Mouse (Mus musculus) fat pad, adult 2 months (tissue): Measurements from ENCODE around the gene Kcnip2.

Experiments
- DNase-seq: peaks from one replicate; pipeline ENCODE4 v3.0.0-alpha.2; 2011; ENCODE audit warnings: low read depth, low spot score; ENCODE audit errors: extremely low read depth

Gene Kcnip2

GRCm38 (mm10) chr19:45782315-45783001, 33.4 kb downstream of the Kcnip2 start:
- no peak for DNase-seq

GRCm38 (mm10) chr19:45781676-45782075, 34.2 kb downstream of the Kcnip2 start:
- no peak for DNase-seq

GRCm38 (mm10) chr19:45780350-45780915, 35.4 kb downstream of the Kcnip2 start:
- no peak for DNase-seq

- DNase-seq = no peak
Observed at GRCm38 (mm10) chr19:45775486-45775885, 40.4 kb downstream of the Kcnip2 start.

- no peak for DNase-seq
Observed at GRCm38 (mm10) chr19:45771501-45771900, 44.4 kb downstream of the Kcnip2 start.

- no peak for DNase-seq
Observed at GRCm38 (mm10) chr19:45760810-45761209, 55.1 kb downstream of the Kcnip2 start.

- DNase-seq = no peak
Observed at GRCm38 (mm10) chr19:45758671-45759070, 57.2 kb downstream of the Kcnip2 start.

- no peak for DNase-seq
Observed at GRCm38 (mm10) chr19:45753551-45753950, 62.3 kb downstream of the Kcnip2 start.

- no peak for DNase-seq
Observed at GRCm38 (mm10) chr19:45751881-45752280, 64.0 kb downstream of the Kcnip2 start.

GRCm38 (mm10) chr19:45749243-45750043, 66.4 kb downstream of the Kcnip2 start, which contains the start of gene Npm3:
TSS of gene Npm3 (minus strand) at chr19:45749591.
- no peak for DNase-seq

GRCm38 (mm10) chr19:45748691-45749242, 67.1 kb downstream of the Kcnip2 start:
- no peak for DNase-seq

- DNase-seq = no peak
Observed at GRCm38 (mm10) chr19:45748206-45748605, 67.7 kb downstream of the Kcnip2 start.

GRCm38 (mm10) chr19:45747028-45747867, 68.6 kb downstream of the Kcnip2 start:
- peak; percentile 16 for DNase-seq

- DNase-seq = no peak
Observed at GRCm38 (mm10) chr19:45746153-45747020, 69.5 kb downstream of the Kcnip2 start.

- no peak for DNase-seq
Observed at GRCm38 (mm10) chr19:45745344-45746152, 70.3 kb downstream of the Kcnip2 start.

GRCm38 (mm10) chr19:45743619-45744018, 72.2 kb downstream of the Kcnip2 start:
- no peak for DNase-seq

GRCm38 (mm10) chr19:45742984-45743575, 72.8 kb downstream of the Kcnip2 start:
- no peak for DNase-seq

GRCm38 (mm10) chr19:45742218-45742983, 73.5 kb downstream of the Kcnip2 start, which contains the start of gene Fgf8:
TSS of gene Fgf8 (minus strand) at chr19:45742915.
- DNase-seq = no peak
